Mouse (Mus musculus): Measurements from ENCODE around the gene Unc13b. TPM values are rescaled to one million over a fixed set of nuclear protein-coding genes. Genes with fewer than 3 reads are reported as not detected.
"Not testable (repeated sequence)": the region's sequence is repeated elsewhere in the genome, so short reads cannot be mapped to it uniquely, and the experiment has no call there.

The Unc13b gene
- polyA plus RNA-seq, 1 experiment from 2014 or later: 7.4 TPM

DNA sequence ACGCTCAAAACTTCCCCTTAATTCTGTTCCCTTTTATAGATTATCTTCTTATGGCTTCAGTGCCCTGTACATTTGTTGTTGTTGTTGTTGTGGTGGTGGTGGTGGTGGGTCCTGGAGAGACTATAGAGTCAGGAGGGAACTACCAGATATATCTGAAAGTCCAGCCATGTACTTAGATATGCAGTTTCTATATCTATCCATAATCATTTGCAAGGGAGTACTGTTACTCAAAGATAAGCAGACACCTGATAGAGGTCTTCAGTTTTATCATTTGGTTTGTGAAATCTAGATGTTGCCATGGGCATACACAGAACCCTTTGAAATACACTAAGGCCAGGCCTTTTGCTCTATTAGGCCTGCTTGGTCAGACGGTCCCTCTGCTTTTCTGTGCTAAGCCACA, 55.8 kb downstream of the Unc13b start:
- Histone ChIP-seq H3K4me3 (replicated peaks; ENCODE audit: low read length) (no peak overlapping the region), H3K9ac (ENCODE audit: low read length) (no peak overlapping the region), H3K27ac (ENCODE audit: low read length) (no peak overlapping the region), H3K4me2 (ENCODE audit: low read depth, low read length) (no peak overlapping the region), H3K4me1 (ENCODE audit: control insufficient read depth, insufficient read depth, low read length) (no peaks in the 10 kb centered on the region), H3K36me3 (ENCODE audit: control insufficient read depth, insufficient read depth, low read length) (no peaks in the 10 kb centered on the region), H3K27me3 (ENCODE audit: control insufficient read depth, insufficient read depth, low read length) (no peaks in the 10 kb centered on the region), H3K9me3 (replicated peaks; ENCODE audit: control insufficient read depth, low read length) (no peaks in the 10 kb centered on the region)
- no peak for ATAC-seq (ENCODE audit: insufficient read depth, low FRiP score)
- WGBS: 89% methylated on average over 2 of the region's 2 CpGs

DNA sequence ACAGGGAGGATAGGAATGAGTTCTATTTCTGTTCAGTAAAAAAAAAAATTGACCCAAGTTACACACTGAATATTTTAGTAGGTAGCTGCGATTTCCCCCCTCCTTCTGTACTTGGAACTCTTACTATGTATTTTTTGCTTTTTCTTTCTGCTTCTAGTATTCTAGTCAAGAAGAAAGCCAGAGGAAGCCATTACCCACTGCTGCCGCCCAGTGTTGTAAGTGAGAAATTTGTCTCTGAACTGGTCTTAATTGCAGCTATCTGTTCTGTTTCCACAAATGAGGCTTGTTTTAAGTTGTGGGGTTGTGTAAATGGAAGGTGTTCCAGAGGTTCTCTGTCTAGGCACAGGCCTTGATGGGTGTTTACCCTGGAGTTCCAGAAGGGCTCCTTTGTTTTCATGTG, 56.2 kb downstream of the Unc13b start:
- H3K27me3 ChIP-seq (ENCODE audit: control insufficient read depth, insufficient read depth, low read length): no peaks in the 10 kb centered on the region
- H3K4me3 ChIP-seq (replicated peaks; ENCODE audit: low read length): no peak overlapping the region
- no peaks in the 10 kb centered on the region for H3K36me3 ChIP-seq (ENCODE audit: control insufficient read depth, insufficient read depth, low read length)
- H3K9ac ChIP-seq (ENCODE audit: low read length): no peak overlapping the region
- ATAC-seq (ENCODE audit: insufficient read depth, low FRiP score): no peak
- H3K9me3 ChIP-seq (replicated peaks; ENCODE audit: control insufficient read depth, low read length): no peaks in the 10 kb centered on the region
- H3K27ac ChIP-seq (ENCODE audit: low read length): no peak overlapping the region
- no peaks in the 10 kb centered on the region for H3K4me1 ChIP-seq (ENCODE audit: control insufficient read depth, insufficient read depth, low read length)
- no peak overlapping the region for H3K4me2 ChIP-seq (ENCODE audit: low read depth, low read length)
- WGBS: 12% methylated on average over 2 of the region's 2 CpGs

DNA sequence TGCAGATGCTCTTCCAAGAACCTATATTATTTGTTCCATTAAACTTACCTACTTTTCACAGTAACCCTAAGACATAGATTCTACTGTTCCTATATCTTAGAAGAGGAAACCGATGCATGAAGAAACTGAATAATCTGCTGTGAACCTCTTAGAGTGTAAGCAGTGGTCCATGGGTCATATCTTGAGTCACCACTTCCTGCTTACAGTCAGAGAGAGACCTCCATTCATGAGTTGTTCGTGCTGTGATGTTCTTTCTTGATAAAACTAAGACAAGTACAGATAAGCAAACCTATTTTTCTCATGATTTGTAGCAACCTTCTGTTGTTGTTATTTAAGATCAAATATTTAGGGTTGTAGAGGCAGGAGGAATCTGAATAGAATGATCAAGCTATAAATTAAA, 57.5 kb downstream of the Unc13b start:
- Histone ChIP-seq H3K9ac (ENCODE audit: low read length) (no peak overlapping the region), H3K36me3 (ENCODE audit: control insufficient read depth, insufficient read depth, low read length) (no peaks in the 10 kb centered on the region), H3K4me2 (ENCODE audit: low read depth, low read length) (no peak overlapping the region), H3K4me3 (replicated peaks; ENCODE audit: low read length) (no peak overlapping the region), H3K4me1 (ENCODE audit: control insufficient read depth, insufficient read depth, low read length) (no peaks in the 10 kb centered on the region), H3K9me3 (replicated peaks; ENCODE audit: control insufficient read depth, low read length) (no peaks in the 10 kb centered on the region), H3K27ac (ENCODE audit: low read length) (no peak overlapping the region), H3K27me3 (ENCODE audit: control insufficient read depth, insufficient read depth, low read length) (no peaks in the 10 kb centered on the region)
- WGBS: 63% methylated on average over 2 of the region's 2 CpGs
- no peak for ATAC-seq (ENCODE audit: insufficient read depth, low FRiP score)

DNA sequence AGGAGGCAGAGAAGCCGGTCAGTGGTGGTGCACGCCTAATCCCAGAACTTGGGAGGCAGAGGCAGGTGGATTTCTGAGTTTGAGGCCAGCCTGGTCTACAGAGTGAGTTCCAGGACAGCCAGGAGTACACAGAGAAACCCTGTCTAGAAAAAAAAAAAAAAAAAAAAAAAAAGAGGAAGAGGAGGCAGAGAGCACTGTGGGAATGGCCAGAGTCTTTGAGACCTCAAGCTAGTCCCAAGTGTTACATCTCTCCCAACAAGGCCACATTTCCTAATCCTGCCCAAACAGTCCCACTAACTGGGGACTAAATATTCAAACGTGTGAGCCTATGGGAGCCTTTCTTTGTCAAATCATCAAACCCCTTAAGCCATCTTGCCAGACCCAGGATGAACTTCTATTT, 71.0 kb downstream of the Unc13b start:
- Histone ChIP-seq H3K4me3 (replicated peaks; ENCODE audit: low read length) (no peak overlapping the region), H3K27me3 (ENCODE audit: control insufficient read depth, insufficient read depth, low read length) (no peaks in the 10 kb centered on the region), H3K27ac (ENCODE audit: low read length) (no peak overlapping the region), H3K9ac (ENCODE audit: low read length) (no peak overlapping the region), H3K4me1 (ENCODE audit: control insufficient read depth, insufficient read depth, low read length) (no peaks in the 10 kb centered on the region), H3K4me2 (ENCODE audit: low read depth, low read length) (no peak overlapping the region), H3K36me3 (ENCODE audit: control insufficient read depth, insufficient read depth, low read length) (no peaks in the 10 kb centered on the region), H3K9me3 (replicated peaks; ENCODE audit: control insufficient read depth, low read length) (no peaks in the 10 kb centered on the region)
- no peak for ATAC-seq (ENCODE audit: insufficient read depth, low FRiP score)
- WGBS: 83% methylated on average over 3 of the region's 3 CpGs

DNA sequence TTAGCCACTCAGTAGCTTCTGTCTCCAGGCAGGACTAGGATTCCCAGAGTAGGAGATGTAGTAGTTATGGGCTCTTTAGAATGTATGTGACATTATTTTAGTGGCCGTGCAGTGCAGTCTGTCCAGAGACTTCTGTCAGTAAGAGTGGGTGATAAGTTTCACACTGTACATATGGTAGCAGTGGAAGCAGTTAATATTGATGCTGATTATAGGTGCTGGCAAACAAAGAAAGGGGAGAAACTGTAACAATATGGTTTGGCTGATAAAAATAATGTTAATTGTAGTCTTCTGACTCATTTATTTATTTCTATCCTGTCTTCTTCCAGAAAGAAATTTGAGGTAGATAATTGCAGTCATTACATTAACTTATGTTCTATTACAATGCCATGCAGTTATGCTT, 83.9 kb downstream of the Unc13b start:
- 87% methylated on average over 1 of the region's 1 CpGs for WGBS

DNA sequence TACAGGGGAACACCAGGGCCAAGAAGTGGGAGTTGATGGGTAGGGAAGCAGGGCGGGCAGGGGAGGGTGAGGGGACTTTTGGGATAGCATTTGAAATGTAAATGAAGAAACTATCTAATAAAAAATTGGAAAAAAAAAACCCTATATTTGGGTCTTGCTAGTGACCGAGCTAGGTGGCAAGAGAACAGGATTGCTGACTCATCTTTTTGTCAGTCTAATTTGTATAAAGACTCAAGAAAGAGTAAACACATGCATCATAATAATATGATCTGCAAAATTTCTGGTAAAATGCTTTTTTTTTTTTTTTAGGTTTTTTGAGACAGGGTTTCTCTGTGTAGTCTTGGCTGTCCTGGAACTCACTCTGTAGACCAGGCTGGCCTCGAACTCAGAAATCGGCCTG, 93.7 kb downstream of the Unc13b start:
- H3K4me1 ChIP-seq (ENCODE audit: control insufficient read depth, insufficient read depth, low read length); ATAC-seq (ENCODE audit: insufficient read depth, low FRiP score); H3K27ac ChIP-seq (ENCODE audit: low read length); H3K4me3 ChIP-seq (replicated peaks; ENCODE audit: low read length); H3K4me2 ChIP-seq (ENCODE audit: low read depth, low read length); H3K36me3 ChIP-seq (ENCODE audit: control insufficient read depth, insufficient read depth, low read length); H3K9ac ChIP-seq (ENCODE audit: low read length); H3K27me3 ChIP-seq (ENCODE audit: control insufficient read depth, insufficient read depth, low read length); H3K9me3 ChIP-seq (replicated peaks; ENCODE audit: control insufficient read depth, low read length): not testable (repeated sequence)
- WGBS: 97% methylated on average over 4 of the region's 4 CpGs

More for the DNA sequence above, 83.9 kb downstream of the Unc13b start:
- Histone ChIP-seq H3K4me1 (ENCODE audit: control insufficient read depth, insufficient read depth, low read length) (no peaks in the 10 kb centered on the region), H3K4me3 (replicated peaks; ENCODE audit: low read length) (no peak overlapping the region), H3K27ac (ENCODE audit: low read length) (no peak overlapping the region), H3K4me2 (ENCODE audit: low read depth, low read length) (no peak overlapping the region), H3K9me3 (replicated peaks; ENCODE audit: control insufficient read depth, low read length) (no peaks in the 10 kb centered on the region), H3K36me3 (ENCODE audit: control insufficient read depth, insufficient read depth, low read length) (no peaks in the 10 kb centered on the region), H3K27me3 (ENCODE audit: control insufficient read depth, insufficient read depth, low read length) (no peaks in the 10 kb centered on the region), H3K9ac (ENCODE audit: low read length) (no peak overlapping the region)
- ATAC-seq (ENCODE audit: insufficient read depth, low FRiP score): no peak

DNA sequence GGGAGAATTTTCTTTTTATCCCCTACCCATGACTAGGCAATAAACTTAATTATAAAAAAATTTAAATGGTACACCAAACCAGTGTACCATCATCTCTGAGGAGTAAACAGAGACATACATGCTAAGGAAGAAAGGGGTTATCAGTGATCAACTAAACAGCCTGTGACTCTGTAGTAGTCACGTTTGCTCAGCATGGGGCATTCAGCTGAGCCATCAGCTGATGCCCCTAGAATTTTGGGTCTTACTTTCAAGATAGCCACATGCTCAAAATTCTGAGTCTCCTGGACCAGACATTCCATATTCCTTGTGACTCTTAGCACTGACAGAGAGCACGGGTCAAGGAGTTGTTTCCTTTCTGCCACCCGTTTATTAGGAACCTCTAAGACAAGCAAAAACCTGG, 101.3 kb downstream of the Unc13b start:
- no peak for ATAC-seq (ENCODE audit: insufficient read depth, low FRiP score)
- Histone ChIP-seq H3K27me3 (ENCODE audit: control insufficient read depth, insufficient read depth, low read length) (no peaks in the 10 kb centered on the region), H3K36me3 (ENCODE audit: control insufficient read depth, insufficient read depth, low read length) (no peaks in the 10 kb centered on the region), H3K4me1 (ENCODE audit: control insufficient read depth, insufficient read depth, low read length) (no peaks in the 10 kb centered on the region), H3K4me3 (replicated peaks; ENCODE audit: low read length) (no peak overlapping the region), H3K9ac (ENCODE audit: low read length) (no peak overlapping the region), H3K27ac (ENCODE audit: low read length) (no peak overlapping the region), H3K9me3 (replicated peaks; ENCODE audit: control insufficient read depth, low read length) (no peaks in the 10 kb centered on the region), H3K4me2 (ENCODE audit: low read depth, low read length) (no peak overlapping the region)
- whole genome bisulfite sequencing: 43% methylated on average over 3 of the region's 3 CpGs

DNA sequence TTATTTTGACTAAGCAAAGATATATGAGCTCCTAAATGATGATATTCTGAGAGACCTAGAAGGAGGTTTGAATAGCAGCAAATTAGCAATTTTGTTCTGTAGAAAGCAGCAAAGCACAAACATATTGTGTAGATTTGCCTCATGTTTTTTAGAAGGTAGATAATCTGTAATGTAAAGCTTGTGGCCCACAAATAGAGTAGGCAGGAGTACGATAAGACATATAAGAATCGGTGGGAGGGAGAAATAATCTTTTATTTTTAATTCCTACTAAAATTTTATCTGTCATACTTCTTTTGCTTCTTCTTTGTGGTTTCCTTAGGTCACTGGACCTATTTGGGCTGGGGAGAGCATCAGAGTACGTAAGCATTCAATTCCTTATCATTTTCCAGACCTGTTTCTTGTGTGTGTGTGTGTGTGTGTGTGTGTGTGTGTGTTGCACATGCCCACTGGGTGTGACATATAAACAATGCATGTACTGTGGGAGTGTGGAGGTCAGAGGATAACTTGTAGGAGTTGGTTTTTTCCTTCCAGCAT, 102.4 kb downstream of the Unc13b start:
- Histone ChIP-seq H3K4me3 (replicated peaks; ENCODE audit: low read length) (no peak overlapping the region), H3K36me3 (ENCODE audit: control insufficient read depth, insufficient read depth, low read length) (no peaks in the 10 kb centered on the region), H3K9me3 (replicated peaks; ENCODE audit: control insufficient read depth, low read length) (no peaks in the 10 kb centered on the region), H3K9ac (ENCODE audit: low read length) (no peak overlapping the region), H3K4me2 (ENCODE audit: low read depth, low read length) (no peak overlapping the region), H3K4me1 (ENCODE audit: control insufficient read depth, insufficient read depth, low read length) (no peaks in the 10 kb centered on the region), H3K27me3 (ENCODE audit: control insufficient read depth, insufficient read depth, low read length) (no peaks in the 10 kb centered on the region), H3K27ac (ENCODE audit: low read length) (no peak overlapping the region)
- no peak for ATAC-seq (ENCODE audit: insufficient read depth, low FRiP score)
- WGBS: 87% methylated on average over 3 of the region's 3 CpGs

DNA sequence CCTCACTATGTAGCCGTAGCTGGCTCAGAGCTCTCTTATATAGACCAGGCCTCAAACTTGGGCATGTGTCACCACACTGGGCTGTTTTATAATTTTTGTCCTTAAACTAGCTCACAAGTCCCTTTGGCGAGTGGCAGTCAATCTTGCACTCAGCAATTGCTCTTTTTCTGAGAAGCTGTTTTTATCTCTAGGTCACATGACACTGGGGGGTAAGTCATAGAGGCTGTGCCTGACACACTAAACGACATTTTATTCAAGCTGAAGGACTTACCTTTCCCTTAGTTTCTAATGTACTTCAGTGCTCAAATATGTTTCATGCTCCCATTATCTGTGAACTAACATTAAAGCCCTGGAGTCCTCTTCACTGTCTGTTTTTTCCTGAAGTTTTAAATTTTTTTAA, 104.5 kb downstream of the Unc13b start:
- no peak overlapping the region for H3K4me2 ChIP-seq (ENCODE audit: low read depth, low read length)
- WGBS: 61% methylated on average over 3 of the region's 3 CpGs
- H3K9me3 ChIP-seq (replicated peaks; ENCODE audit: control insufficient read depth, low read length): no peaks in the 10 kb centered on the region
- no peak overlapping the region for H3K9ac ChIP-seq (ENCODE audit: low read length)
- H3K4me1 ChIP-seq (ENCODE audit: control insufficient read depth, insufficient read depth, low read length): no peaks in the 10 kb centered on the region
- no peak overlapping the region for H3K27ac ChIP-seq (ENCODE audit: low read length)
- H3K36me3 ChIP-seq (ENCODE audit: control insufficient read depth, insufficient read depth, low read length): no peaks in the 10 kb centered on the region
- no peaks in the 10 kb centered on the region for H3K27me3 ChIP-seq (ENCODE audit: control insufficient read depth, insufficient read depth, low read length)
- no peak for ATAC-seq (ENCODE audit: insufficient read depth, low FRiP score)
- H3K4me3 ChIP-seq (replicated peaks; ENCODE audit: low read length): no peak overlapping the region

All from stomach, embryonic 16.5 days (tissue).